Mouse (Mus musculus) testis, adult 2 months (tissue): ENCODE measurements around the gene Grin3b.

Source experiments
- CTCF ChIP-seq: fragments of 200-500 bp; IDR thresholded peaks from 2 replicates; pipeline ENCODE4 v1.5.1; 2012; ENCODE audit warnings: low read depth, mild to moderate bottlenecking, inconsistent platforms, low read length, moderate library complexity; ENCODE audit not compliant: control insufficient read depth, insufficient read depth, insufficient replicate concordance
- POLR2A ChIP-seq: fragments of 200-500 bp; IDR thresholded peaks from 2 replicates; pipeline ENCODE4 v1.6.1; 2012; ENCODE audit warnings: low read depth, mild to moderate bottlenecking, inconsistent platforms, low read length, moderate library complexity; ENCODE audit not compliant: control insufficient read depth

- no peak for TF ChIP-seq POLR2A
- TF ChIP-seq CTCF: no peak
These were observed 35.5 kb upstream of the Grin3b start for GRCm38 (mm10) chr10:79934794-79935569.
